Mouse (Mus musculus) right cerebral cortex, postnatal 25 days (tissue): ENCODE data around the gene Tapbpl.

ENCODE experiments used
- DNase-seq: peaks from one replicate; pipeline ENCODE4 v3.0.0; 2022

The Tapbpl gene

DNA sequence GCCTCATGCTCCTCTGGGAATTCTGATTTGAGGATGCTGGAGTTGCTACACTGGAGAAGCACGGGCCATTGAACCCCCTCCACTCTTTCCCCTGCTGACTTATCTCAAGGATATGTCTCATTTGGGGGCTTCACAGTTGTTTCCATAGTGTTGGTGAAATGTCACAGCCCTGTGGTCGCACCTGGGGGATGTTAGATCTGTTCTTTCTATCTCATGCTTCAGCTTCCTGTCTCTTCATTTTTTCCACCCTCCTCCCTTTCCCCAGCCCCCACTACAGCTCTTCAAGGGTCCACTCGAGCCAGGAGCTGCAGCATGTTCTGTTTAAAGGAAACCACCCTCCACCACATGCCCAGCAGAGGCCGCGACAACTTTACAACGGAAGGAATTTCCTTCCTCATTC is 6.7 kb upstream of the Tapbpl start:
- no peak for DNase-seq

- no peak for DNase-seq
Observed at GRCm38 (mm10) chr6:125237421-125237820, 5.8 kb upstream of the Tapbpl start.

GRCm38 (mm10) chr6:125236782-125237181 is 5.1 kb upstream of the Tapbpl start, which contains the start of gene Cd27:
TSS of gene Cd27 (minus strand) at chr6:125237010.
- DNase-seq, result no peak

- DNase-seq, result no peak
Observed at GRCm38 (mm10) chr6:125236341-125236740, 4.7 kb upstream of the Tapbpl start.

- no peak for DNase-seq
Observed at GRCm38 (mm10) chr6:125234520-125234828, 2.8 kb upstream of the Tapbpl start.

DNA sequence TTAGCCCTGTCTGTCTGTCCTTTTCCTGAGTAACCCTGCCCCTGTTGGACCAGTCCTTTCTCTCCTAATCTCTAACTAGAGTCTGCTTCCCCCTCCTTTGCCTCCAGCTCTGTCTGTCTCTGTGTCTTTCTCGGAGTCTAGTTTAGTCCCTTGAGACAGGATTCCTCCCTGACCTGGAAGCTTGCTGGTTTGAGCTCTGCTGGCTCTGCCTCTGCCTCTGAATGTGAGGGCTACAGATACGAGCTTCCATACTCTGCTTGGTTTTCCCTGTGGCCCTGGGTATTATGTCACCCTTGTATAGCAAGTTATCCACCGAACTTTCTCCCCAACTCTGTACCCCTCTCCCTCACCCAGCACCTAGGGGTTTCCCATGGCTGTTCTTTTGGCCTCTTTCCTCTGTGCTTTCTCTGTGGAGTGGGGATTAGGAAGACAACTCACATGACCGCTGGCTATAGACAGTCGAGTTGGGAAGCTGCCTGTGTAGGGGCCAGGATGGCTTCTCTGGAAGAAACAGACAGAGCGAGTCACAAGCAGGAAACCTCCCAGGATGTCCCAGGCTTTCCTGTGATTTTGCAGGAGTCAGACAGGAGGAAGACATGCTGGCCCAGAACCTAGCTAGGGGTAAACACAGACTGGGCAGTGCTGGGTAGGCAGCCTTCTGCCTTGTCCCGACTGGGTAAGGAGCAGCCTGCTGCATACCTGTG is 2.3 kb upstream of the Tapbpl start:
- no peak for DNase-seq

GRCm38 (mm10) chr6:125232516-125232915 is 856 bp upstream of the Tapbpl start:
- DNase-seq, result no peak

GRCm38 (mm10) chr6:125232045-125232437 is 381 bp upstream of the Tapbpl start:
- no peak for DNase-seq

GRCm38 (mm10) chr6:125230571-125230970 is 1.1 kb downstream of the Tapbpl start:
- DNase-seq, result no peak

DNA sequence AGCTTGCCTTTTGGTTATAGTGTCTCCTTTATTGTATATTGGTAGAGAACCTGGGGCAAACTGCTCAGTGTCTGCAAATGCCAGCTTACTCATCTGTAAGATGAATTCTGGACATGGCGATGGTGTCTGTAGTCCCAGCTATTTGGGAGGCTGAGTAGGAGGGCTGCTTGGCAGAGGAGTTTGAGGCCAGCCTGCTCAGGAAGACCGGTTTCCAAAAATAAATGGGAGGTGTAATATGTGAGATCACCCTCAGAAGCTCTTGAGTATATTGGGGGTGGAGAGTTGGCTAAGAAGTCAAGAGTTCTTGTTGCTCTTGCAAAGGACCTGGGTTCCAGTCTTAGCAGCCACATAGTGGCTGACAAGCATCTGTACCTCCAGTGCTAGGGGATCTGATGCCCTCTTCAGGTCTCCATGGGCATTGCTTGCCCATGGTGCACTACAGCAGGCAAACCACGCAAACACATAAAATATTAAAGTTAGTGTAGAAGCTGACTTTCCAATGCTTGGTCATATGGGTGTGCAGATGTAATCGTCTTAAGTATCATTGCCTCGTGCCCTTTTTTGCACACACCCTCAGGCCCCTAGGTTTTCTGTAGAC is 6.0 kb downstream of the Tapbpl start:
- peak; percentile 34 for DNase-seq

- DNase-seq, result no peak
Observed at GRCm38 (mm10) chr6:125222577-125222976, 9.1 kb downstream of the Tapbpl start.

DNA sequence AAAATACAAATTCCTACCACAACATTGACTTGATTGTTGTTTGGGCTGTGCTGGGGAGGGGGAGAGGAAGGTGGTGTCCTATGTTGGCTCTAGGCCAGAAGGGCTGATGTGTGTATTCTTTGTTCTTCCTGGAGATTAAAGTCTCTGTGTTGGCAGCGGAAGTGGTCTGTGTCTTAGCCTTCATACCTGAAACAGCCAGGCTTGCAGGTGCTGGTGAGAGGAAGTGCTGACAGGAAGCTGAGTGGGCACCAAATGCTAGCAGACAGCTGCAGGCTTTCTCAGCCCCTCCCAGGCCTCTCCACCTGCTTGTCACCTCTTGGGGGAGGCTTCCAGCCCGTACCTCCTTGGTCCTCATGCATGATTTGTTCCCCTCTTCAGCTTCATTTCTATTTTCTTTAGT is 9.5 kb downstream of the Tapbpl start:
- no peak for DNase-seq

DNA sequence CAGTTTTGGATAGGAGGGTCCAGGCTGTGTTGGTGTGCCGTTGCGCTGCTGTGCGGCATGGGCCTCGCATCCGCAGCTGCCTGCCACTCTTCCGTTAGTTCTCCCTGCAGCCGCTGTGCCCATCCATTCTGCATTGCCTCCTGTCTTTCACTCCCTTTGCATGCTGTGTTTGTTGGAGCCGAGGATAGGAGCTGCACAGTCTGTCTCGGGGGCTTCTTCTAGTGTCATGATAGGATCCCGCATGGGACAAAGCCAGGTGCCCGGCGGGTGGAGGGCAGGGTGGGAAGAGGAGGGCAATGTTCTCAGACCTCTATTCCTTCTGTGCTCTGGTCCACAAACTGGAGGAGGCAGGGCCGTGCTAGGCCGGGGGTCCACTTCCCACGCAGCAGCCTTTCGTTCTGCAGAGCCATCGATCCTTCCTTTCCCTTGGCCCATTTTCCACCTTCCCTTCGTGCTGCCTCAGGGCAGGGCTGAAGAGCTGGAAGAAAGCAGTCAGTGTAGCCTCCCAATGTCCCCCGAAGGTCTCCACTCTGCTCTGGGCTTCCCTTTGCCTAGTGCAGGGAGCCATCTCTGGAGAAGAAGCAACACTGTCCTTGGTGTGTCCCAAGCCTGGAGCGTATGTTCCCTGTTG is 10.4 kb downstream of the Tapbpl start:
- DNase-seq, result no peak

DNA sequence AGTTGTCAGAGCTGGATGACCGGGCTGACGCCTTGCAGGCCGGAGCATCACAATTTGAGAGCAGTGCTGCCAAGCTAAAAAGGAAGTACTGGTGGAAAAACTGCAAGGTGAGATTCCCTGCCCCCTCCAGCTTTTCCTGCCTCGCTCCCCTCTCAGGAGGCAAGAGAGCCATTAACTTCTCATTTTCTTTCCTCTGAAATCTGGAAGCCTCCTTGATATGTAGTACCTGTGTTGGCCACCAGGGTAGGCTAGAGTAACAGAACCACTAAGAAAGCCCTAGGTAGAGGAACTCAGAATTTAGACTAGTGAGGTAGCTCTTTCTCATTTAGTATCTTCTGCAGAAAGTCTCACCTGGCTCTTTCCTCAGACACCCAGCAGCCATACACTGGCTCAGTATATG is 12.7 kb downstream of the Tapbpl start:
- DNase-seq, result peak; percentile 38

- DNase-seq, result no peak
Observed at GRCm38 (mm10) chr6:125217899-125218298, 13.8 kb downstream of the Tapbpl start.

DNA sequence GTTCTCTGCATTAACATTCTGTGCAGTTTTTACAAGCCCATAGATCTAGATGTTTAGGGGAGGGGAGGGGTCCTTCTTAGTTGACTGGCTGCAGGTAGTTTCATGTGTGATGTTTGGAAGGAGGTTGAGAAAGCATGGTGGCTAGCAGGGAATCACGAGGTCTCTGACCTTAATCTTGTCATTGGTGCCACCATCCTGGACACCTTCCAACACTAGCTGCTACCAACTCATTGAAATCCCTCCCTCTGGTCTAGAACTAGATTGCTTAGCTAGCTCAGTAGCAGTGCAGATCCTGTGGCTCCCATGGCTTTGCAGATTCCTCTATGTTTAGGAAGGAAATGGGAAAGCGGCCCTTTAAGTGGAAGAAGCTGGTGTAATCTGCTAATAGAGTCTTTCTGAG is 14.8 kb downstream of the Tapbpl start:
- DNase-seq, result no peak

- peak; percentile 93 for DNase-seq
Observed at GRCm38 (mm10) chr6:125215148-125215954, 16.3 kb downstream of the Tapbpl start, which contains the start of gene Vamp1. TSS of gene Vamp1 (plus strand) at chr6:125215551.

DNA sequence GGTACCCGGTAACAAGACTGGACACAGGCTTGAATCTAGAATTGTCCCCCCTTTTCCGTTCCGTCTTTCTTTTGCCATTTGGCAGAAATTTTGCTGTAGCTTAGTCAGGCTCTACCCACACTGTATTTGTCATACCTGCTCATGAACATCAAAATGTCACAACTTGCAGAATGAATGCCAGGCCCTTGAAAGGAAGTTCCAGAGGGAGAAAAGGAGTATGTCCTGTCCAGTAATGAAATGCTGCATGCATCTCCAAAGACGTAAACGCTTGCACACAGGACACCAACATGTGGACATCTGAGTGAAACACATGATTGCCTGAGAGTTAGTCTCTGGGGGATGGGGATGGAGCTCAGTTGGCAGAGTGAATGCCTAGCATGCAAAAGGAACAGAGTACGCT is 17.9 kb downstream of the Tapbpl start:
- DNase-seq, result no peak

DNA sequence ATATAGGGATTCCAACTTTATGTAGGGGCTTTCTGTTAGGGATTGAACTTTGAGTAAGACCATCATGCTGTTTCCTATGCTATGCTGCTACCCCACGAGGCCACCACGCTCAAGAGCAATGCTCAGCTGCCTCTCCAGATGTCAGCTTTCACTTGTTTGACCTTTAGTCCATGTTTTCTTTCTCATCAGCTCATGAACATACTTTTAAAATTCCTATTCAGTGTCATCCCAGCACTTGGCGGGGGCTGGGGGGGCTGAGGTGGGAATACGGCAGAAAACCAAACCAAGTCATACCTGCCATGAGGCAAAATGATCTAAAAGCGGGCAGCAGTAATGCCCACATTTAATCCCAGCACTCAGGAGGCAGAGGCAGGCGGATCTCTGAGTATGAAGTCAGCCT is 18.5 kb downstream of the Tapbpl start:
- no peak for DNase-seq

DNA sequence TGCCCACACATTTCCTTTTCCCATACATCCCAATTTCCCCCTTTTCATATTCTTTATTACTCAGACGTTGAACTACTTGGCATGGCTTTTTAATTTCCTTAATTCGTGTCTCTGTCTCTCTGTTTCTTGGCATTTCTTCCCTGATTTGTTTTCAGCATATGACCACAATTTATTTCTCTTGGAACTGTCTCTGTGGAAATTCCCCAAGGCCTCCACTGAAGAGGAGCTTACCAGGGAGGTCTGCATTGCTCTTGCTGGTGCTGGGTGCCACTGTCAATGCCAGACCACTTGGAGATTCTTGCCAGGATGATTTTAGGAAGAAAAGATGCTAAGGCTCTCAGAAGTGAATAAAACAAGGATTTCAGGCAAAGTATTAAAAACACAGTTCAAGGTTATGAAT is 19.0 kb downstream of the Tapbpl start:
- no peak for DNase-seq

DNA sequence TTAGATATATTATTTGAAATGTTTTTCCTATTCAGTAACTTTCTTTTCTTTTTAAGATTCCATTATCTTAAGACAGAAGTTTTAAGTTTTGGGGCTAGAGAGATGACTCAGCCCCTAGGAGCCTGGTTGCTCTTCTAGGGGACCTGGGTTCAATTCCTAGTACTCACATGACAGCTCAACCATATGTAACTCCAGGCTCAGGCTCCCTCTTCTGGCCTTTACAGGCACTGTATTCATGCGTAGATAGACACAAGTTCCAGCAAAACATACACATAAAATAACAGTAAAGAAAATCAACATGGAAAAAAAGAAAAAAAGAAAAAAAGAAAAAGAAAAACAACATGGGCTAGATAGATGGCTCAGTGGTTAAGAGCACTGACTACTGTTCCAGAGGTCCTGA is 21.2 kb downstream of the Tapbpl start:
- no peak for DNase-seq

DNA sequence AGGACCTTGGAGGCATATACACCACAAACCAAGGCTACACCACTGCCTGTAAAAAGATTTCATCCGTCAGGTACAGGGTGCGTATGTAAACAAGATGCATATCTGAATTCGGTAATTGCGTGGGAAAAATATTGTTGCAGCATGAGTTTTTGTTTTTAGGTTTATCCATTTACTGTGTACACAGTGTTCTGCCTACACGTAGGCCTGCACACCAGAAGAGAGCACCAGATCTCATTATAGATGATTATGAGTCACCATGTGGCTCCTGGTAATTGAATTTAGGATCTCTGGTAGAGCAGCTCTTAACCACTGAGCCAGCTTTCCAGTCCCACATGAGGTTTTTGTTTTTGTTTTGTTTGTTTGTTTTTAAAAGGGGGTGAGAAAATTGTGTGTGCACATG is 34.5 kb downstream of the Tapbpl start:
- no peak for DNase-seq

DNA sequence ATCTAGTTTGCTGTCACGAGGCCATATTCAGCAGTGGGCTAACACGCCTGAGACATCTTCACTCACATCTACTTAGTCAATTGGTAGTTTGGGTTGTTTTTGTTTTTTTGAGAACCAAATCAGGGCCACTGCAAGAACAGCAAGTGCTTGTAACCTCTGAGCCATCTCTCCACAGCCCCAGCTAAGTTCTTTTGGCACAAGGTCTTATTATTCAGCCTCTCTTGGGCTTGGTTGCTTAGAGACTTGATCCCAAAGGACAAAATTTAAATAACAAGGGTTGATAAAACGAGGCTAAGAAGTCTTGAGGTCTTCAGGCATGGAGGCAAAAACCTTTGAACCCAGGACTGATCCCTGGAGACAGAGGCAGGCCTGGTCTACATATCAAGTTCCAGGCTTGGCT is 35.4 kb downstream of the Tapbpl start:
- DNase-seq, result no peak
